Mouse (Mus musculus): ENCODE measurements around the gene Fads6.

DNA sequence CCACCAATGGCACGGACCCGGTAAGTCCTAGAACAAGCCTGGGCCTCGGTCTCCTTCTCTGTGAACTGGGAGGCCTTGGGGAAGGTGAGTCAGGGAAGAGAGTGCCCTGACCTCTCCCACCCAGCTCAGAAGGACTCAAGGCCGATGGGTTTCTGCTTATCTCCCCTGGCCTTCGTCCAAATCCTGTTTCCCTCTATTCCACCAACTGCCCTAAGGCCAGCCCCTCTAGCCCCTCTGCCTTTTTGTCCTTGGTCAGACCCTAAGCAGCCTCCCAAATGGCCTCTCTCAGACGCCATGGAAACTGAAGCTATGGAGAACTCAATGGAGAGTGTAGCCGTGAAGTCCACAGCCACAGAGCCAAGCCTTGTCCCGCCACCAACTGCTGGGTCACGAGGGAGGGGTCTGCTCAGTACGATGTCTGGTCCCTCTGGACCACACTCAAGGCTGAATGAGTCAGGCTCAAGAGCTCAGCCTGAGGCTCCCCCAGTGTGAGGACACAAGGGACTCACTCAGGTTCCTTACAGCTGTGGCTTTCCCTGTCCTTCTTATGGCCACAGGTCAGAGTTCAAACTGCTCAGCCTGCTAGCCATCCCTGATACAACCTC lies 24.5 kb downstream of the Fads6 start:
- TF ChIP-seq CTCF (IDR thresholded peaks at IDR 0.05; ENCODE audit: borderline replicate concordance, insufficient read depth, low read depth, low read length) (no peak), POLR2A (IDR thresholded peaks at IDR 0.05; ENCODE audit: borderline replicate concordance, insufficient read depth, low read length) (no peak)
